Mouse (Mus musculus) urinary bladder, adult 2 months (tissue): ENCODE data around the gene Sh3kbp1. TPM values are rescaled to one million over a fixed set of nuclear protein-coding genes. Genes with fewer than 3 reads are reported as not detected.

ENCODE experiments used
- DNase-seq: peaks from one replicate; pipeline ENCODE4 v3.0.0; 2022; ENCODE audit warnings: low spot score
- polyA plus RNA-seq: library from polyadenylated mRNA; depleted of rRNA; stranded (reverse); fragments of >200 nt; gene quantifications from 2 replicates; pipeline ENCODE4 v1.2.3, GENCODE M21; 2012

Sh3kbp1 gene
- polyA plus RNA-seq, 1 experiment, result 44.2 TPM

- no peak for DNase-seq
These were observed 117.0 kb downstream of the Sh3kbp1 start for GRCm38 (mm10) chrX:159744035-159744434.

GRCm38 (mm10) chrX:159744620-159745019 is 117.5 kb downstream of the Sh3kbp1 start:
- DNase-seq, result no peak

GRCm38 (mm10) chrX:159751834-159752233 is 124.8 kb downstream of the Sh3kbp1 start:
- no peak for DNase-seq

GRCm38 (mm10) chrX:159756261-159756660 is 129.2 kb downstream of the Sh3kbp1 start:
- no peak for DNase-seq

GRCm38 (mm10) chrX:159756901-159757821 is 130.1 kb downstream of the Sh3kbp1 start:
- no peak for DNase-seq

GRCm38 (mm10) chrX:159757854-159758540 is 130.9 kb downstream of the Sh3kbp1 start:
- no peak for DNase-seq

GRCm38 (mm10) chrX:159763801-159764200 is 136.7 kb downstream of the Sh3kbp1 start:
- DNase-seq, result no peak

GRCm38 (mm10) chrX:159765850-159766249 is 138.8 kb downstream of the Sh3kbp1 start:
- DNase-seq, result no peak

GRCm38 (mm10) chrX:159769005-159769404 is 141.9 kb downstream of the Sh3kbp1 start:
- DNase-seq, result no peak

GRCm38 (mm10) chrX:159769773-159770172 is 142.7 kb downstream of the Sh3kbp1 start:
- DNase-seq, result no peak

GRCm38 (mm10) chrX:159772137-159772536 is 145.1 kb downstream of the Sh3kbp1 start:
- no peak for DNase-seq

GRCm38 (mm10) chrX:159775042-159775441 is 148.0 kb downstream of the Sh3kbp1 start:
- DNase-seq, result no peak

GRCm38 (mm10) chrX:159778787-159779186 is 151.7 kb downstream of the Sh3kbp1 start:
- DNase-seq, result no peak

GRCm38 (mm10) chrX:159790516-159790915 is 163.4 kb downstream of the Sh3kbp1 start:
- DNase-seq, result no peak

- no peak for DNase-seq
These were observed 168.5 kb downstream of the Sh3kbp1 start for GRCm38 (mm10) chrX:159795603-159796002.

- no peak for DNase-seq
These were observed 177.3 kb downstream of the Sh3kbp1 start for GRCm38 (mm10) chrX:159804371-159804770.

- DNase-seq, result no peak
These were observed 182.4 kb downstream of the Sh3kbp1 start for GRCm38 (mm10) chrX:159809510-159809909.

- no peak for DNase-seq
These were observed 183.4 kb downstream of the Sh3kbp1 start for GRCm38 (mm10) chrX:159810469-159810868.

GRCm38 (mm10) chrX:159817508-159817907 is 190.4 kb downstream of the Sh3kbp1 start:
- no peak for DNase-seq

GRCm38 (mm10) chrX:159828135-159828534 is 201.1 kb downstream of the Sh3kbp1 start:
- no peak for DNase-seq

GRCm38 (mm10) chrX:159829192-159829852 is 202.2 kb downstream of the Sh3kbp1 start:
- no peak for DNase-seq

GRCm38 (mm10) chrX:159831176-159831575 is 204.1 kb downstream of the Sh3kbp1 start:
- no peak for DNase-seq
